Comparison of ENCODE assay signal across 22 mouse cellular contexts in the genomic region with DNA sequence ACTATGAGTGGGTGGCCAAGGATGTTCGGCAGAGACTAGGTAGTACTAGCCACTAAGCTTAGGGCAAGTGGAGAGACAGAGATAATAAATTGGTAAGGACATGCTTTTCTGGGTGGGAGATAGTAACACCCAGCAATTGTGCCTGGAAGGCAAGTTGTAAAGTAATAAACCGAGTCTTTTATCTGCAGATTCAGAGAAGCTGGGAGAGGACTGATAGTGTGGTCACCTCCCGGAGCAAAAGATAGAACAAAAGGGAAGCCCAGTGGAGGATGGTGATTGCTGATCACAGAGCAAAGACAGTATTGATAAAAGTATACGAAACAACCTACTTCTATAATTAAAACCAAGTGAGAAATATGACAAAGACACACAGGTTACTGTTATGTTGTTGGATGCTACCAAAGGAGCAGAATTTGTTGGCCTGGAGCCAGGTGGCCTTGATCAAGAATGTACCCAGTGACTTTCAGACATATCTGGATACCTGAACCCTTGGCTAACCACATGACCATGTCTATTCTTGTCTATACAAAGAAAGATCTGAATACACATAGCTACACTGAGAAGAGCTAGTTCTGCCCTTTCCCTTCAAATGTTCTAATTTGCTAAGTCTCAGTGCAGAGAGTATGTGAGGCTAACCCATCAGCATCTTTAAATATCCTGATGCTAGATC.
"Had no signal": no experiment of that assay in that cellular context is flagged by ENCODE, and none has a peak within 500 bp of the region (broad histone marks: within the 10 kb centered on the region; RNA-seq: fewer than 3 reads in every experiment).

No protein-coding gene starts in this region.

- H3K4me2 ChIP-seq: heart, embryonic 11.5 days; heart, embryonic 13.5 days; heart, embryonic 15.5 days; hindbrain, embryonic 13.5 days; hindbrain, embryonic 15.5 days; limb, embryonic 13.5 days; limb, embryonic 15.5 days; liver, embryonic 12.5 days had no signal

- H3K27me3 ChIP-seq: heart, embryonic 13.5 days; heart, embryonic 15.5 days; hindbrain, embryonic 13.5 days; hindbrain, embryonic 15.5 days; limb, embryonic 13.5 days; limb, embryonic 15.5 days; liver, embryonic 12.5 days had no signal

- H3K4me3 ChIP-seq: heart, adult 2 months; heart, embryonic 13.5 days; heart, embryonic 15.5 days; hindbrain, embryonic 13.5 days; hindbrain, embryonic 15.5 days; layer of hippocampus, adult 2 months; limb, embryonic 13.5 days; limb, embryonic 15.5 days; liver, embryonic 12.5 days had no signal

- ATAC-seq: hindbrain, postnatal 0 days; liver, embryonic 12.5 days had no signal

- H3K36me3 ChIP-seq: heart, embryonic 13.5 days; heart, embryonic 15.5 days; hindbrain, embryonic 13.5 days; hindbrain, embryonic 15.5 days; limb, embryonic 13.5 days; limb, embryonic 15.5 days; liver, embryonic 12.5 days had no signal

- DNase-seq: gastrocnemius, postnatal 14 days; gastrocnemius, postnatal 36 days; heart, adult 11 months; heart, adult 2 months; heart, postnatal 14 days; heart, postnatal 36 days; kidney, adult 18-20 months; kidney, adult 8-10 months; kidney, postnatal 10 days; kidney, postnatal 4 days; left cerebral cortex, postnatal 4 days had no signal

- H3K9ac ChIP-seq: heart, embryonic 13.5 days; heart, embryonic 15.5 days; hindbrain, embryonic 13.5 days; hindbrain, embryonic 15.5 days; limb, embryonic 13.5 days; limb, embryonic 15.5 days; liver, embryonic 12.5 days; liver, embryonic 14.5 days had no signal

- H3K4me1 ChIP-seq: heart, embryonic 13.5 days; heart, embryonic 15.5 days; hindbrain, embryonic 13.5 days; hindbrain, embryonic 15.5 days; limb, embryonic 13.5 days; limb, embryonic 15.5 days; liver, embryonic 12.5 days had no signal

- H3K27ac ChIP-seq: heart, adult 2 months; heart, embryonic 13.5 days; heart, embryonic 15.5 days; hindbrain, embryonic 13.5 days; hindbrain, embryonic 15.5 days; hindbrain, postnatal 0 days; layer of hippocampus, adult 2 months; limb, embryonic 13.5 days; limb, embryonic 15.5 days; liver, embryonic 12.5 days; liver, embryonic 14.5 days had no signal

- H3K9me3 ChIP-seq: heart, embryonic 13.5 days; heart, embryonic 15.5 days; hindbrain, embryonic 13.5 days; hindbrain, embryonic 15.5 days; limb, embryonic 13.5 days; limb, embryonic 15.5 days; liver, embryonic 12.5 days had no signal
